Mouse (Mus musculus) heart, embryonic 10.5 days (tissue): ENCODE data around the gene Plpp3. TPM values are rescaled to one million over a fixed set of nuclear protein-coding genes. Genes with fewer than 3 reads are reported as not detected.

ENCODE experiments used
- DNase-seq: peaks from one replicate; pipeline ENCODE4 v3.0.0-alpha.2; 2017; ENCODE audit warnings: low spot score
- H3K27ac ChIP-seq: fragments of 300-500 bp; sonication (generic); 2 replicates; pipeline ENCODE4 v1.5.1; 2016; ENCODE audit warnings: mild to moderate bottlenecking
- H3K27me3 ChIP-seq: fragments of 300-500 bp; sonication (generic); 2 replicates; pipeline ENCODE4 v1.6.1; 2016; ENCODE audit warnings: mild to moderate bottlenecking; ENCODE audit not compliant: poor library complexity, insufficient read depth, severe bottlenecking
- H3K36me3 ChIP-seq: fragments of 300-500 bp; sonication (generic); 2 replicates; pipeline ENCODE4 v1.6.1; 2016; ENCODE audit warnings: mild to moderate bottlenecking, moderate library complexity
- H3K4me1 ChIP-seq: fragments of 300-500 bp; sonication (generic); 2 replicates; pipeline ENCODE4 v1.6.1; 2016; ENCODE audit warnings: mild to moderate bottlenecking
- H3K4me3 ChIP-seq: fragments of 300-500 bp; sonication (generic); 2 replicates; pipeline ENCODE4 v1.5.1; 2016; ENCODE audit warnings: mild to moderate bottlenecking, moderate library complexity
- H3K9me3 ChIP-seq: fragments of 300-500 bp; sonication (generic); 2 replicates; pipeline ENCODE4 v1.6.1; 2016; ENCODE audit warnings: mild to moderate bottlenecking, moderate library complexity
- WGBS: fragments of 180-500 bp; shearing (Covaris S2); methylation state at CpG from one replicate; pipeline ENCODE4 v1.1.7; 2016; 5-methylcytosine and 5-hydroxymethylcytosine counted together
- polyA plus RNA-seq: library from polyadenylated mRNA; unstranded; fragments of >200 nt; fragmentation: Nextera tagmentation; extraction: Ambion mirVana; gene quantifications from 2 replicates; pipeline ENCODE4 v1.2.1, GENCODE M21; 2016

Plpp3 gene
- polyA plus RNA-seq, result 22.9 and 38.5 TPM in 2 replicates

DNA sequence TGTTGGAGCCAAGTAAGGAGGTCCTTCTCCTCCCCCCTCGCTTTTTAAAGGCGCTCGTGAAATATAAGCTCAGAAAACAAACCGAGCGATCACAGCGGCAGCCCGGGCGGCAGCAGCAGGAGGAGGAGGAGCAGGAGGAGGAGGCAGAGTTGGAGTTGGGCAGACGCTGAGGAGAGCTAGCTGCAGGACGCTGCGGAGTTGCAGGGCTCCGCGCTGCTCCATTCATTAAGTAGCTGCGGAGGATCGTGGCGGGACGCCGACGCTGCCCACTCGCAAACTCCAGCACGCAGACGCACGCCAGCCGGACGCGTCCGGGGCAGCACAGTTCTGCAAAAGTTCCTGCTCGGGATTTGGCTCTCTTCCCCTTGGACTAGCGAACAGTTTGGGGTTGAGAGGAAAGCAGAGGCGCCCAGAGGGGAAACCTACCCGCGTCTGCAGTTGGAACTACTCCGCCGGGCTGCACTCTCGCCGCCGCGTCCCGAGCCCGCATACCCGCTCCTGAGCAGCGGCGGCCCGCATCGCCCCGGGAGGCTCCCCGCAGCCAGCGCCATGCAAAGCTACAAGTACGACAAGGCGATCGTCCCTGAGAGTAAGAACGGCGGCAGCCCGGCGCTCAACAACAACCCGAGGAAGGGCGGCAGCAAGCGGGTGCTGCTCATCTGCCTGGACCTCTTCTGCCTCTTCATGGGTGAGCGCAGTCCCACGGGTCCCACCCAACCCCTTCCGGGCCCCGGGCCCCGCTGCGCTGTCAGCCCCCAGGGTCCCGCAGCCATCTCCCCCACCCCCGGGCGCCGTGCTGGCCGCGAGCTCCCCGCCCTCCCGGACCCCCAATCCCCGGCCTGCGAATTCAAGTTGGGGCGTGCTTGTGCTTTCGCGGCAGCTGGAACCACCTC, at the start of gene Plpp3:
Gene Plpp3 (plus strand): TSS at position 72 of the 893 bp plus-strand sequence.
- peak within 1 kb of the TSS; percentile 97 for H3K4me3 ChIP-seq
- H3K36me3 ChIP-seq, result 0 out of 2 replicates have a peak, but pooled peaks cover 7% of the 10 kb centered on the region
- WGBS, result under 1% methylated on average over 76 of the region's 77 CpGs
- H3K4me1 ChIP-seq, result peaks cover 14% of the 10 kb centered on the region
- DNase-seq, result peak; percentile 88
- H3K9me3 ChIP-seq, result no peaks in the 10 kb centered on the region
- peaks cover 3% of the 10 kb centered on the region; the same call in 1 of the 2 replicates for H3K27me3 ChIP-seq
- peak within 1 kb of the TSS; percentile 93 for H3K27ac ChIP-seq

- DNase-seq, result no peak
- no peaks in the 10 kb centered on the region for H3K27me3 ChIP-seq
- H3K4me1 ChIP-seq, result peaks cover 13% of the 10 kb centered on the region
- 56% methylated on average over 12 of the region's 12 CpGs for WGBS
- H3K36me3 ChIP-seq, result no peaks in the 10 kb centered on the region
- peak overlapping the region; percentile 82 for H3K4me3 ChIP-seq
- H3K9me3 ChIP-seq, result no peaks in the 10 kb centered on the region
- H3K27ac ChIP-seq, result peak overlapping the region; percentile 94
Observed at GRCm38 (mm10) chr4:105107943-105108640, 49.1 kb upstream of the Plpp3 start.

DNA sequence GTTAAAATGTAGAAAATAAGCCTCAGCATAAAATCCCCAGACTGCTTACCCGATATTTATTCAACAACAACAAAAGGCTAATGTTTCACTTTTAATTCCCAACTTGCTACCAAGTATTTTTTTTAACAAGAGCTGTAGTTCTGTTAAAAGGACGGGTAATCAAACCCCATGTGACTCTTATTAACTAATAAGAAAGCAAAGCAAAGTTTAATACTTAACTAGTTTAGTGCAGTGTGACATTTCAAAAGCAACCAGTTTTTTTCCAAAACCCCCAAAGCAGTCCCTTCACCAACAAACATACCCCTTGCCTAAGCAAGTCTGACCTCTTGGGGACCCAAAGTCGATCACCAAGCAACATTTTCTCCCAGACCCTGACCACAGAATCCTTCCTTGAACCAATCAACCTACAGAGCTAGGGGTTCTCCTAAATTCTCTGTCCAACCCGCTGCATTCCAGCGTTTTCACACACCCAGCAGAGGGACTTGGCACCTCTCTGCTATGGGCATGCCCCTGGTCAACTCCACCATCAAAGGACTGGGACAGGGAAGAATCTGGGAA, 48.4 kb upstream of the Plpp3 start:
- Histone ChIP-seq H3K27ac (peak overlapping the region; percentile 94), H3K9me3 (no peaks in the 10 kb centered on the region), H3K4me3 (peak overlapping the region; percentile 82), H3K27me3 (no peaks in the 10 kb centered on the region), H3K36me3 (no peaks in the 10 kb centered on the region), H3K4me1 (peaks cover 13% of the 10 kb centered on the region)
- DNase-seq, result no peak
- WGBS, result 19% methylated on average over 5 of the region's 5 CpGs

DNA sequence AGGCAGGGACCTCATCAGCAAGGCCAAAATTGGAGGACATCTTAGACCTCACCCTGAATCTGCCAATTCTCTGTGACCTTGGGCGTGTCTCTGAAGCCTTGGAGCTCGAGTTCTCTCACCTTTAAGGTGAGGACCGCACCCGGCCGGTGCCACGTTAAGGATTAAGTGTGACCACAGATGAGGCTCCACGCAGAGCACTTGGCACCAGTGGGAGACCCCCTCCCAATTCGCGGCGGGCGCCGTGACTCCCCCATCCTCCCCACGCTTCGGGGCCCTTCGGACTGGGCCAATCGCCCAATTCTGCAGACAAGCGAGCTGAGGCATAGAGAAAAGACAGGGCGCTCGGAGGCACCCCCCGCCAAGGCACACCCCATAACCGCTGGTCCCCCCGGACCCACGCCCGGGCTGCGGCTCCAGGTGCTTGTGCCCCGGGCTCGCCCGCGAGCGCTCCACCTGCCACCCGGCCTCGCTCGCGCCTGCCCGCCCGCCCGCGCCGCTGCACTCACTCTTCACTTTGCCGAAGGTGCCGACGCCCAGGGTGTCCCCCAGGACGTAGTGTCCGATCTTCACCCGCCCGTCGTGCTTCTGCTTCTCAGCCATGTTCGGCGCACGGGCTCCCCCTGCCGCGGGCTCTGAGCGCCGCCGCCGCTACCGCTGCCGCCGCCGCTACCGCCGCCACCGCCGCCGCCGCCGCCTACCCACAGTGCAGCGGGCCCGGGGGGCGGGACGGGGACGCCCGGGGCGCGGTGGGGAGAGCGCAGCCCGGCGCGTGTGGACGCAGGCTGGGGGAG, 47.8 kb upstream of the Plpp3 start, which contains the start of gene Prkaa2:
Gene Prkaa2 (minus strand): TSS at position 692 of the 791 bp plus-strand sequence.
- peak within 1 kb of the TSS; percentile 82 for H3K4me3 ChIP-seq
- peak within 1 kb of the TSS; percentile 94 for H3K27ac ChIP-seq
- no peaks in the 10 kb centered on the region for H3K27me3 ChIP-seq
- peaks cover 13% of the 10 kb centered on the region for H3K4me1 ChIP-seq
- WGBS, result under 1% methylated on average over 72 of the region's 80 CpGs
- no peaks in the 10 kb centered on the region for H3K9me3 ChIP-seq
- H3K36me3 ChIP-seq, result no peaks in the 10 kb centered on the region
- DNase-seq, result peak; percentile 80

DNA sequence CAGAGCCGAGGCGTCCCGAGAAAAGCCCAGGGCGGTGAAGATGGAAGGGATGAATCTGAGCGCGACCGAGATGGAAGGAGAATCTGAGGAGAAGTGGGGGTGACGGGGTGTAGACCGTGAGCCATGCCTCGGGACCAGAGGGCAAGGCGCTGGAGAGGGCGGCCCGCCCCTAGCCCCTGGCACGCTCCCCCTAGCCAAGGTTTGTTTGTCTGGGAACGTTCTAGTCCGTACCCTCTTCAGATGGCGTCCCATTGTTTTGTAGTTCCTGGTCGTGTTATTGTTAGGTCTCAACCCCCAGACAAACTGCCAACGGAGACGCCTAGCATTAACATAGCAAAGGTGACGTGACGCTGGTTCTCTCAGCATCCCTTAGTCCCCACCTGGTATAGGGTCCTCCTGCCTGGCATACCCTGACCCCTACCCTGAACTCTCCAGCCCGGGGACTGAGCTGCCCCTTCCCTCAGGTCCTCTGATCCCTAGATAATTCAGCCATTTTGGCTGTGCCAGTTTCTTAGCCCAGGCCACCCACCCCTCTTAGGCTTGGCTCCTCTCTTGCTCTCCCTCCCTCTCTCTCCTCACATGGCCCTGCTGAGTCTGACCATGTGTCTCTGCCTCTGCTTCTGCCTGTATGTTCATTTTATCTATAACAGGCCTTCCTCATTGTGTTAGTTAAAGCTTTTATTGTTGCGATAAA, 47.0 kb upstream of the Plpp3 start:
- WGBS, result 2% methylated on average over 24 of the region's 24 CpGs
- peak; percentile 76 for DNase-seq
- H3K27me3 ChIP-seq, result no peaks in the 10 kb centered on the region
- peaks cover 13% of the 10 kb centered on the region for H3K4me1 ChIP-seq
- H3K9me3 ChIP-seq, result no peaks in the 10 kb centered on the region
- peak overlapping the region; percentile 82 for H3K4me3 ChIP-seq
- no peaks in the 10 kb centered on the region for H3K36me3 ChIP-seq
- peak overlapping the region; percentile 94 for H3K27ac ChIP-seq

- WGBS, result 59% methylated on average over 4 of the region's 4 CpGs
- no peaks in the 10 kb centered on the region for H3K9me3 ChIP-seq
- H3K27ac ChIP-seq, result peak overlapping the region; percentile 94
- H3K36me3 ChIP-seq, result no peaks in the 10 kb centered on the region
- H3K27me3 ChIP-seq, result no peaks in the 10 kb centered on the region
- H3K4me1 ChIP-seq, result peaks cover 13% of the 10 kb centered on the region
- peak overlapping the region; percentile 82 for H3K4me3 ChIP-seq
- DNase-seq, result peak; percentile 72
Observed at GRCm38 (mm10) chr4:105110684-105111035, 46.5 kb upstream of the Plpp3 start.

- H3K27me3 ChIP-seq, result no peaks in the 10 kb centered on the region
- H3K4me1 ChIP-seq, result peaks cover 8% of the 10 kb centered on the region
- WGBS, result 85% methylated on average over 11 of the region's 11 CpGs
- H3K9me3 ChIP-seq, result no peaks in the 10 kb centered on the region
- no peaks in the 10 kb centered on the region for H3K36me3 ChIP-seq
- H3K4me3 ChIP-seq, result no peak overlapping the region
- peak; percentile 16 for DNase-seq
- H3K27ac ChIP-seq, result no peak overlapping the region
Observed at GRCm38 (mm10) chr4:105111770-105112169, 45.4 kb upstream of the Plpp3 start.

GRCm38 (mm10) chr4:105113042-105113441, 44.1 kb upstream of the Plpp3 start:
- Histone ChIP-seq H3K9me3 (no peaks in the 10 kb centered on the region), H3K27ac (no peak overlapping the region), H3K27me3 (no peaks in the 10 kb centered on the region), H3K4me3 (no peak overlapping the region), H3K36me3 (no peaks in the 10 kb centered on the region), H3K4me1 (peaks cover 15% of the 10 kb centered on the region)
- WGBS, result 86% methylated on average over 5 of the region's 5 CpGs
- no peak for DNase-seq

DNA sequence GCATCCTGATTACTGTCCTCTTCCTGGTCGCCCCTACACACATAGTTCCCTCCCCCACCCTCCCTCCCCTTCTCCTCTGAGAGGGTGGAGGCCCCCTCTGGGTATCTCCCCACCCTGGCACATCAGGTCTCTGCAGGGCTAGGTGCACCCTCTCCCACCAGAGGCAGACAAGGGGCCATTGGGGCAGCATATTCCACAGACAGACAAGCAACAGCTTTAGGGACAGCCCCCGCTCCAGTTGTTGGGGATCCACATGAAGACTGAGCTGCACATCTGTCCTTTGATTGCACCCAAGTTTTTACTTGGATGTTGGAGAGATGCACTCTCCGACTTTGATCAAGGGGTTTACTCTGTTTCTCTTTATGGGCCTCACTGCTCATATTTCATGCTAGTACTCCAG, 43.7 kb upstream of the Plpp3 start:
- 70% methylated on average over 3 of the region's 3 CpGs for WGBS
- no peak for DNase-seq
- Histone ChIP-seq H3K36me3 (no peaks in the 10 kb centered on the region), H3K27me3 (no peaks in the 10 kb centered on the region), H3K9me3 (no peaks in the 10 kb centered on the region), H3K4me3 (no peak overlapping the region), H3K27ac (no peak overlapping the region), H3K4me1 (peaks cover 19% of the 10 kb centered on the region)

DNA sequence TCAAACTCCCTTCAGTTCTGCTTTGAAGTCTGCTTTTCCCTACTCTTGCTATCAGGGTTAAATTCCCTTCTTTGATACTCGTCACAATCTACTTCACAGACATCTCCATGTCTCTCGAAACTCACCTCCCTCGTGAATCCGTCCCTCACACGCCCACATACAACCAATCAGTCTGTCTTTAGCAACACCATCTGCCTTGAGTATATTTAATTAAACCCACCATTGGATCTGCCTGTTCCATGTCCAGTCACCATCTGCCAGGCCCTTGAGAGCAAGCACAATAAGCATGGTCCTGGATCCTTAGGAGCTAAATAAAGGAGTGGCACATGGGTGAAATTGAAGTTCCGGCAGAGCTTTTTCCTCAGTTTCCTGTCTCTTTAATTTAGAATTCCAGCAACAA, 36.1 kb upstream of the Plpp3 start:
- Histone ChIP-seq H3K27me3 (no peaks in the 10 kb centered on the region), H3K4me1 (peaks cover 13% of the 10 kb centered on the region; the same call in 1 of the 2 replicates), H3K27ac (no peak overlapping the region), H3K9me3 (no peaks in the 10 kb centered on the region), H3K4me3 (no peak overlapping the region), H3K36me3 (no peaks in the 10 kb centered on the region)
- DNase-seq, result peak; percentile 64
- 79% methylated on average over 6 of the region's 6 CpGs for WGBS

DNA sequence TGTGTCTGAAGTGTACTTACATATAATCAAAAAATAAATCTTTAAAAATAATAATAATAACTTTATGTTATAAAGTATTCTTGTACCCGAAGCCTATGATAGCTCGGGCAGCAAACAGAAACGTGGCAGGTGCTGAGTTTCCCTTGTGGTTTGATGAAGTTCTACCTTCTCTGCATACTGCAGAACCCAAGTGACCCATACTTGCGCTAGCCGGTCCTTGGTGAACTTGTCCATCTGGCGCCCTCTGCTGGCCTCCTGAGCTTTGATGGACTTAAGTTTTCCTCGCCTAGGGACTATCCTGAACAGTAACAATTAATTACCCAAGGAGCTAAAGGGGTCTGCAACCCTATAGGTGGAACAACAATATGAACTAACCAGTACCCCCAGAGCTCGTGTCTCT, 34.7 kb upstream of the Plpp3 start:
- peak; percentile 79 for DNase-seq
- Histone ChIP-seq H3K4me1 (peaks cover 12% of the 10 kb centered on the region; the same call in 1 of the 2 replicates), H3K27ac (no peak overlapping the region), H3K4me3 (no peak overlapping the region), H3K27me3 (no peaks in the 10 kb centered on the region), H3K36me3 (no peaks in the 10 kb centered on the region), H3K9me3 (no peaks in the 10 kb centered on the region)
- WGBS, result 41% methylated on average over 8 of the region's 8 CpGs

DNA sequence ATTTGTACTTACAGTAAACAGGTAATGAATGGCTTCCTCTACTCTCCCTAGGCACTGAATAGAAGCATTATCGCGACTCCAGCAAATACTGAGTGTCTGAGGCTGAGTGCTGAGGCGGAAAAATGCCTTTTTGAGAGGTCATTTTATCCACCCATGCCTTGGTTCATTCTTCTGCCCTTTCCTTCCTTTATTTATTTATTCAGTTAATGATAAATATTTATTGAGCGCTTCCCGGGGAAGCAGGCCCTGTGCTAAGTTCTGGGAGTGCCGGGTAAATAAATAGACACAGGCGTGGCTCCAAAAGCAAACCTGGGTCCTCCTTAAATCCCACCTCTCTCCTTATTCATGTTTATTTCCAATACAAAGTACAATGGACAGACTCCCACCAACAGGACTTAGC, 27.9 kb upstream of the Plpp3 start:
- peak; percentile 27 for DNase-seq
- no peak overlapping the region for H3K4me3 ChIP-seq
- H3K9me3 ChIP-seq, result no peaks in the 10 kb centered on the region
- H3K27ac ChIP-seq, result no peak overlapping the region
- no peaks in the 10 kb centered on the region for H3K36me3 ChIP-seq
- H3K27me3 ChIP-seq, result no peaks in the 10 kb centered on the region
- 71% methylated on average over 7 of the region's 7 CpGs for WGBS
- H3K4me1 ChIP-seq, result peaks cover 5% of the 10 kb centered on the region; the same call in 1 of the 2 replicates
